8 mouse cellular contexts compared by ENCODE assay signal in genomic region chr6:88903708-88904107, GRCm38 (mm10). TPM values are rescaled to one million over a fixed set of nuclear protein-coding genes. Genes with fewer than 3 reads are reported as not detected.
DNase-seq lines count a peak whose midpoint lies in the region; ATAC-seq lines count a peak whose summit lies in the region.

No protein-coding gene starts in this region.

- H3K9ac ChIP-seq in heart, embryonic 14.5 days (ENCODE audit: low read length): peak overlapping the region; percentile 86
- no peak overlapping the region; the same call in 1 of the 2 replicates for H3K9ac ChIP-seq in embryonic facial prominence, embryonic 11.5 days (replicated peaks; ENCODE audit: low read length)
- H3K9ac ChIP-seq in intestine, embryonic 14.5 days (ENCODE audit: low read length): peak overlapping the region; percentile 79; the same call in 1 of the 2 replicates
- H3K9ac ChIP-seq in midbrain, embryonic 16.5 days (ENCODE audit: low read depth, low read length): peak overlapping the region; percentile 1; the same call in 1 of the 2 replicates

- 75% methylated on average over 5 of the region's 5 CpGs for WGBS in heart, embryonic 14.5 days
- 94% methylated on average over 4 of the region's 5 CpGs for WGBS in embryonic facial prominence, embryonic 11.5 days
- WGBS in intestine, embryonic 14.5 days: 79% methylated on average over 5 of the region's 5 CpGs
- 79% methylated on average over 5 of the region's 5 CpGs for WGBS in midbrain, embryonic 16.5 days

- peaks cover 14% of the 10 kb centered on the region for H3K36me3 ChIP-seq in heart, embryonic 14.5 days (ENCODE audit: control insufficient read depth, insufficient read depth, low read length)
- H3K36me3 ChIP-seq in embryonic facial prominence, embryonic 11.5 days (replicated peaks; ENCODE audit: control insufficient read depth, insufficient read depth, low read depth, low read length): no peaks in the 10 kb centered on the region
- peaks cover 13% of the 10 kb centered on the region; the same call in 1 of the 2 replicates for H3K36me3 ChIP-seq in intestine, embryonic 14.5 days (ENCODE audit: control insufficient read depth, insufficient read depth, low read length)
- H3K36me3 ChIP-seq in midbrain, embryonic 16.5 days (ENCODE audit: control insufficient read depth, insufficient read depth, low read length): no peaks in the 10 kb centered on the region

- no peaks in the 10 kb centered on the region for H3K27me3 ChIP-seq in heart, embryonic 14.5 days (ENCODE audit: control insufficient read depth, insufficient read depth, low read length)
- H3K27me3 ChIP-seq in embryonic facial prominence, embryonic 11.5 days (ENCODE audit: control insufficient read depth, insufficient read depth, low read length): no peaks in the 10 kb centered on the region
- H3K27me3 ChIP-seq in intestine, embryonic 14.5 days (replicated peaks; ENCODE audit: control insufficient read depth, insufficient read depth, low read length): no peaks in the 10 kb centered on the region
- H3K27me3 ChIP-seq in midbrain, embryonic 16.5 days (ENCODE audit: control insufficient read depth, insufficient read depth, low read depth, low read length): no peaks in the 10 kb centered on the region

- no peak for DNase-seq in heart, postnatal 36 days
- no peak for DNase-seq in embryonic facial prominence, embryonic 11.5 days (ENCODE audit: low spot score)
- no peak for DNase-seq in intestine, embryonic 14.5 days (ENCODE audit: low spot score)
- DNase-seq in embryo, embryonic 10.5 days (ENCODE audit: low spot score): no peak
- DNase-seq in gastrocnemius, postnatal 25 days: no peak
- no peak for DNase-seq in layer of hippocampus, postnatal 25 days (ENCODE audit: extremely low spot score in 1 of 2, low spot score in 1 of 2)

- no peak for ATAC-seq in heart, embryonic 14.5 days (ENCODE audit: insufficient number of reproducible peaks, insufficient read depth, low FRiP score, low read depth)
- ATAC-seq in embryonic facial prominence, embryonic 11.5 days (replicated peaks; ENCODE audit: insufficient number of reproducible peaks, low FRiP score, low TSS enrichment, low read depth): no peak
- no peak for ATAC-seq in intestine, embryonic 14.5 days (replicated peaks; ENCODE audit: low FRiP score, low TSS enrichment, low read depth)
- no peak for ATAC-seq in midbrain, embryonic 16.5 days

- peak overlapping the region; percentile 97 for H3K4me2 ChIP-seq in heart, embryonic 14.5 days (ENCODE audit: low read length)
- peak overlapping the region; percentile 73 for H3K4me2 ChIP-seq in embryonic facial prominence, embryonic 11.5 days (ENCODE audit: low read depth, low read length)
- peak overlapping the region; percentile 94 for H3K4me2 ChIP-seq in intestine, embryonic 14.5 days (ENCODE audit: low read length)
- peak overlapping the region; percentile 99 for H3K4me2 ChIP-seq in midbrain, embryonic 16.5 days (ENCODE audit: low read length)

- no peaks in the 10 kb centered on the region for H3K9me3 ChIP-seq in heart, embryonic 14.5 days (ENCODE audit: control insufficient read depth, low read length)
- H3K9me3 ChIP-seq in embryonic facial prominence, embryonic 11.5 days (replicated peaks; ENCODE audit: control insufficient read depth, low read length): no peaks in the 10 kb centered on the region
- no peaks in the 10 kb centered on the region for H3K9me3 ChIP-seq in intestine, embryonic 14.5 days (ENCODE audit: control insufficient read depth, low read length)
- no peaks in the 10 kb centered on the region for H3K9me3 ChIP-seq in midbrain, embryonic 16.5 days (replicated peaks; ENCODE audit: control insufficient read depth, low read length, poor library complexity, severe bottlenecking)

- peaks cover 22 to 50% of the 10 kb centered on the region in 2 experiments for H3K4me1 ChIP-seq in heart, embryonic 14.5 days (ENCODE audit: control insufficient read depth in 2 of 2, insufficient read depth in 2 of 2, low read length in 2 of 2)
- peaks cover 6% of the 10 kb centered on the region; the same call in 1 of the 2 replicates for H3K4me1 ChIP-seq in embryonic facial prominence, embryonic 11.5 days (ENCODE audit: control insufficient read depth, insufficient read depth, low read length)
- H3K4me1 ChIP-seq in intestine, embryonic 14.5 days (replicated peaks; ENCODE audit: control insufficient read depth, insufficient read depth, low read length): peaks cover 15% of the 10 kb centered on the region
- H3K4me1 ChIP-seq in midbrain, embryonic 16.5 days (ENCODE audit: control insufficient read depth, insufficient read depth, low read length): peaks cover 22% of the 10 kb centered on the region

- no peak overlapping the region for H3K27ac ChIP-seq in heart, embryonic 14.5 days (replicated peaks in 1 of 2; ENCODE audit: control insufficient read depth in 1 of 2, insufficient read depth in 1 of 2, low read depth in 2 of 2, low read length in 2 of 2)
- H3K27ac ChIP-seq in embryonic facial prominence, embryonic 11.5 days (replicated peaks; ENCODE audit: low read depth, low read length): no peak overlapping the region
- H3K27ac ChIP-seq in intestine, embryonic 14.5 days (ENCODE audit: low read depth): no peak overlapping the region
- no peak overlapping the region for H3K27ac ChIP-seq in midbrain, embryonic 16.5 days (ENCODE audit: low read length)

- H3K4me3 ChIP-seq in heart, embryonic 14.5 days (ENCODE audit: control insufficient read depth in 1 of 2, insufficient read depth in 1 of 2, low read depth in 1 of 2, low read length in 2 of 2): peak overlapping the region in 1 of 2 experiments; percentile 91; a peak in 1 of 4 replicates
- H3K4me3 ChIP-seq in embryonic facial prominence, embryonic 11.5 days (ENCODE audit: low read depth, low read length): no peak overlapping the region
- H3K4me3 ChIP-seq in intestine, embryonic 14.5 days (ENCODE audit: low read depth, low read length): peak overlapping the region; percentile 93
- no peak overlapping the region for H3K4me3 ChIP-seq in midbrain, embryonic 16.5 days (ENCODE audit: low read depth, low read length)

- intact Hi-C loops in heart, postnatal 36 days (cut with DNase I): no loop called here

RNA-seq across cellular contexts. Expression of gene Tpra1, which starts 1.7 kb away (rescaled TPM):
- 36.8 and 39.5 TPM in 2 replicates for polyA plus RNA-seq in heart, embryonic 14.5 days (2014; fragmentation: Nextera tagmentation; extraction: Ambion mirVana)
- total RNA-seq in heart, postnatal 36 days (2021): 10 to 100 TPM; 35.1 to 35.4 TPM
- polyA plus RNA-seq in embryonic facial prominence, embryonic 11.5 days (2014; fragmentation: Nextera tagmentation; extraction: Ambion mirVana): 41.0 and 45.0 TPM in 2 replicates
- polyA plus RNA-seq in intestine, embryonic 14.5 days (2014; fragmentation: Nextera tagmentation; extraction: Ambion mirVana): 54.0 and 59.6 TPM in 2 replicates
- 88.4 and 99.6 TPM in 2 replicates for polyA plus RNA-seq in midbrain, embryonic 16.5 days (2015; fragmentation: Nextera tagmentation; extraction: Ambion mirVana)
- total RNA-seq in gastrocnemius, postnatal 25 days (2021): 10 to 100 TPM; 23.4 to 46.4 TPM
- total RNA-seq in layer of hippocampus, postnatal 25 days (2021): 10 to 100 TPM; 35.1 to 45.1 TPM

RNA-seq across cellular contexts. Expression of gene Mcm2, which starts 5.1 kb away (rescaled TPM):
- polyA plus RNA-seq in heart, embryonic 14.5 days (2014; fragmentation: Nextera tagmentation; extraction: Ambion mirVana): 79.2 and 83.9 TPM in 2 replicates
- total RNA-seq in heart, postnatal 36 days (2021): 1 to 10 TPM; 5.4 to 6.5 TPM
- 202 and 203 TPM in 2 replicates for polyA plus RNA-seq in embryonic facial prominence, embryonic 11.5 days (2014; fragmentation: Nextera tagmentation; extraction: Ambion mirVana)
- 139 and 152 TPM in 2 replicates for polyA plus RNA-seq in intestine, embryonic 14.5 days (2014; fragmentation: Nextera tagmentation; extraction: Ambion mirVana)
- polyA plus RNA-seq in midbrain, embryonic 16.5 days (2015; fragmentation: Nextera tagmentation; extraction: Ambion mirVana): 16.2 and 20.7 TPM in 2 replicates
- 1 to 10 TPM; 4.6 to 6.5 TPM for total RNA-seq in gastrocnemius, postnatal 25 days (2021)
- total RNA-seq in layer of hippocampus, postnatal 25 days (2021): 1 to 10 TPM; 5.5 to 6.6 TPM

RNA-seq across cellular contexts. Expression of gene Podxl2, which starts 28.9 kb away (rescaled TPM):
- polyA plus RNA-seq in heart, embryonic 14.5 days (2014; fragmentation: Nextera tagmentation; extraction: Ambion mirVana): 49.9 and 51.6 TPM in 2 replicates
- 10 to 100 TPM; 13.7 to 21.2 TPM for total RNA-seq in heart, postnatal 36 days (2021)
- 56.8 and 71.1 TPM in 2 replicates for polyA plus RNA-seq in embryonic facial prominence, embryonic 11.5 days (2014; fragmentation: Nextera tagmentation; extraction: Ambion mirVana)
- 68.0 and 71.4 TPM in 2 replicates for polyA plus RNA-seq in intestine, embryonic 14.5 days (2014; fragmentation: Nextera tagmentation; extraction: Ambion mirVana)
- 662 and 671 TPM in 2 replicates for polyA plus RNA-seq in midbrain, embryonic 16.5 days (2015; fragmentation: Nextera tagmentation; extraction: Ambion mirVana)
- total RNA-seq in gastrocnemius, postnatal 25 days (2021): 10 to 100 TPM; 49.4 to 53.0 TPM
- total RNA-seq in layer of hippocampus, postnatal 25 days (2021): 100 to 1,000 TPM; 178 to 179 TPM
